Mouse (Mus musculus) MEL (cell line): ENCODE results near the gene Psmb11. TPM values are rescaled to one million over a fixed set of nuclear protein-coding genes. Genes with fewer than 3 reads are reported as not detected.

ENCODE experiments used
- DNase-seq: peaks from one replicate; pipeline ENCODE4 v3.0.0; 2011; ENCODE audit warnings: low read depth, low spot score
- H3K27ac ChIP-seq: 2 replicates; pipeline ENCODE4 v1.5.1; 2012; ENCODE audit warnings: low read depth, mild to moderate bottlenecking, control low read depth, low read length, moderate library complexity; ENCODE audit not compliant: control insufficient read depth
- H3K27me3 ChIP-seq, 2 experiments: fragments of 150-350 bp in 1 of 2; sonication (generic) in 1 of 2; 2 replicates each; pipeline ENCODE4 v1.6.1; 2012; ENCODE audit warnings: low read length in 2 of 2, mild to moderate bottlenecking in 2 of 2, improper control_type of control experiment in 1 of 2, moderate library complexity in 1 of 2; ENCODE audit not compliant: insufficient read depth in 2 of 2, control insufficient read depth in 1 of 2
- H3K36me3 ChIP-seq, 2 experiments: 2 replicates each; pipeline ENCODE4 v1.6.1; 2012 to 2014; ENCODE audit warnings: low read length in 2 of 2, improper control_type of control experiment in 1 of 2, inconsistent platforms in 1 of 2, mild to moderate bottlenecking in 1 of 2; ENCODE audit not compliant: insufficient read depth in 2 of 2, control insufficient read depth in 1 of 2
- H3K4me1 ChIP-seq, 2 experiments: fragments of 150-350 bp in 1 of 2; sonication (generic) in 1 of 2; 2 replicates each; pipeline ENCODE4 v1.6.1; 2012; ENCODE audit warnings: low read length in 2 of 2, improper control_type of control experiment in 1 of 2, mild to moderate bottlenecking in 1 of 2; ENCODE audit not compliant: insufficient read depth in 2 of 2, control insufficient read depth in 1 of 2
- H3K4me3 ChIP-seq, 2 experiments: fragments of 150-350 bp in 1 of 2; sonication (generic) in 1 of 2; 2 replicates each; pipeline ENCODE4 v1.5.1; 2012; ENCODE audit warnings: low read depth in 2 of 2, low read length in 2 of 2, mild to moderate bottlenecking in 2 of 2, moderate library complexity in 2 of 2, control low read depth in 1 of 2, improper control_type of control experiment in 1 of 2; ENCODE audit not compliant: control insufficient read depth in 1 of 2, insufficient read depth in 1 of 2
- H3K79me2 ChIP-seq: 2 replicates; pipeline ENCODE4 v1.6.1; 2012; ENCODE audit warnings: mild to moderate bottlenecking, low read length, moderate library complexity; ENCODE audit not compliant: control insufficient read depth, poor library complexity, insufficient read depth
- H3K9ac ChIP-seq: 2 replicates; pipeline ENCODE4 v1.6.1; 2012; ENCODE audit warnings: low read depth, mild to moderate bottlenecking, control low read depth, low read length, moderate library complexity; ENCODE audit not compliant: control insufficient read depth, poor library complexity, severe bottlenecking
- H3K9me3 ChIP-seq: fragments of 150-350 bp; sonication (generic); replicated peaks from 2 replicates; pipeline ENCODE4 v1.6.1; 2012; ENCODE audit warnings: mild to moderate bottlenecking, low read length, improper control_type of control experiment, moderate library complexity; ENCODE audit not compliant: insufficient read depth
- CHD1 ChIP-seq: IDR thresholded peaks from 2 replicates; pipeline ENCODE4 v1.6.1; 2012; ENCODE audit warnings: low read depth, mild to moderate bottlenecking, inconsistent platforms, low read length, improper control_type of control experiment
- EP300 ChIP-seq, 2 experiments: IDR thresholded peaks; 2 replicates each; pipeline ENCODE4 v1.6.1; 2011; ENCODE audit warnings: improper control_type of control experiment in 2 of 2, low read length in 2 of 2, low read depth in 1 of 2, mild to moderate bottlenecking in 1 of 2
- ETS1 ChIP-seq: IDR thresholded peaks from 2 replicates; pipeline ENCODE4 v1.6.1; 2012; ENCODE audit warnings: low read depth, mild to moderate bottlenecking, inconsistent platforms, low read length, improper control_type of control experiment, moderate library complexity
- GATA1 ChIP-seq: IDR thresholded peaks from 2 replicates; pipeline ENCODE4 v1.6.1; 2011; ENCODE audit warnings: low read depth, low read length, improper control_type of control experiment
- JUND ChIP-seq: IDR thresholded peaks from 2 replicates; pipeline ENCODE4 v1.6.1; 2011; ENCODE audit warnings: low read depth, mild to moderate bottlenecking, improper control_type of control experiment, low read length
- MAZ ChIP-seq: IDR thresholded peaks from 2 replicates; pipeline ENCODE4 v1.6.1; 2012; ENCODE audit warnings: low read depth, mild to moderate bottlenecking, inconsistent platforms, low read length, improper control_type of control experiment
- MEF2A ChIP-seq: IDR thresholded peaks from 2 replicates; pipeline ENCODE4 v1.6.1; 2014; ENCODE audit warnings: low read depth, mild to moderate bottlenecking, inconsistent platforms, low read length, improper control_type of control experiment; ENCODE audit not compliant: poor library complexity, insufficient replicate concordance, severe bottlenecking; ENCODE audit errors: extremely low read depth
- MYB ChIP-seq: IDR thresholded peaks from 2 replicates; pipeline ENCODE4 v1.6.1; 2011; ENCODE audit warnings: mild to moderate bottlenecking, low read depth, low read length, improper control_type of control experiment
- MYC ChIP-seq: IDR thresholded peaks from 2 replicates; pipeline ENCODE4 v1.6.1; 2011; ENCODE audit warnings: low read depth, mild to moderate bottlenecking, low read length, improper control_type of control experiment, moderate library complexity
- SIN3A ChIP-seq: IDR thresholded peaks from 2 replicates; pipeline ENCODE4 v1.6.1; 2012; ENCODE audit warnings: low read length, improper control_type of control experiment, inconsistent platforms
- SMC3 ChIP-seq: IDR thresholded peaks from 2 replicates; pipeline ENCODE4 v1.6.1; 2011; ENCODE audit warnings: low read depth, low read length, improper control_type of control experiment
- TAL1 ChIP-seq: IDR thresholded peaks from 2 replicates; pipeline ENCODE4 v1.6.1; 2012; ENCODE audit warnings: mild to moderate bottlenecking, inconsistent platforms, low read length, moderate library complexity, mixed read lengths
- TCF12 ChIP-seq: IDR thresholded peaks from 2 replicates; pipeline ENCODE4 v1.6.1; 2014; ENCODE audit warnings: low read depth, mild to moderate bottlenecking, inconsistent platforms, low read length, improper control_type of control experiment, moderate library complexity
- UBTF ChIP-seq: IDR thresholded peaks from 2 replicates; pipeline ENCODE4 v1.6.1; 2012; ENCODE audit warnings: low read depth, mild to moderate bottlenecking, inconsistent platforms, low read length, improper control_type of control experiment, moderate library complexity, borderline replicate concordance; ENCODE audit not compliant: insufficient read depth
- ZKSCAN1 ChIP-seq: IDR thresholded peaks from 2 replicates; pipeline ENCODE4 v1.6.1; 2012; ENCODE audit warnings: low read depth, mild to moderate bottlenecking, inconsistent platforms, low read length, improper control_type of control experiment, moderate library complexity
- ZMIZ1 ChIP-seq: IDR thresholded peaks from 2 replicates; pipeline ENCODE4 v1.6.1; 2012; ENCODE audit warnings: low read depth, mild to moderate bottlenecking, inconsistent platforms, low read length, improper control_type of control experiment, moderate library complexity
- polyA plus RNA-seq, 2 experiments: library from polyadenylated mRNA; stranded (reverse) in 1 of 2; unstranded in 1 of 2; fragments of >175 nt in 1 of 2; fragments of >200 nt in 1 of 2; gene quantifications; 2 replicates each; pipeline versions ENCODE4 v1.2.1 to v1.2.4; 2012; ENCODE audit warnings: low replicate concordance in 2 of 2, low read depth in 1 of 2; ENCODE audit not compliant: insufficient read length in 2 of 2, insufficient read depth in 1 of 2, missing spikeins in 1 of 2
- total RNA-seq: library from RNA; depleted of rRNA; stranded (reverse); fragments of 300-350 nt; gene quantifications from 2 replicates; pipeline ENCODE4 v1.2.3, GENCODE M21; 2012

The Psmb11 gene
- total and polyA plus RNA-seq, 3 experiments: 0.06 TPM; not detected in 2

- Histone ChIP-seq H3K27ac (no peak overlapping the region), H3K79me2 (no peaks in the 10 kb centered on the region), H3K4me1 (peaks cover 6 to 16% of the 10 kb centered on the region in 2 experiments), H3K36me3 (0 out of 4 replicates have a peak, but pooled peaks cover 0 to 5% of the 10 kb centered on the region in 2 experiments), H3K4me3 (no peak overlapping the region), H3K9me3 (no peaks in the 10 kb centered on the region), H3K27me3 (no peaks in the 10 kb centered on the region), H3K9ac (no peak overlapping the region)
- peak; percentile 47 for DNase-seq
- TF ChIP-seq MAZ (no peak), MEF2A (no peak), TAL1 (peak; percentile 30; the same call in 1 of the 2 replicates), UBTF (no peak), SMC3 (0 out of 2 replicates have a peak, but pooled peaks have one; percentile 1), TCF12 (peak; percentile 70; the same call in 1 of the 2 replicates), GATA1 (peak; percentile 65; the same call in 1 of the 2 replicates), EP300 (IDR thresholded peaks at IDR 0.05; ENCODE audit: low read depth in 1 of 2, low read length in 2 of 2) (peak; percentile 52 to 65), ETS1 (0 out of 2 replicates have a peak, but pooled peaks have one; percentile 16)
Observed at GRCm38 (mm10) chr14:54572790-54573736, 48.2 kb upstream of the Psmb11 start.

- Histone ChIP-seq H3K27me3 (no peaks in the 10 kb centered on the region), H3K36me3 (0 out of 4 replicates have a peak, but pooled peaks cover 0 to 5% of the 10 kb centered on the region in 2 experiments), H3K79me2 (no peaks in the 10 kb centered on the region), H3K9ac (no peak overlapping the region), H3K4me1 (peaks cover 6 to 16% of the 10 kb centered on the region in 2 experiments), H3K9me3 (no peaks in the 10 kb centered on the region), H3K27ac (no peak overlapping the region), H3K4me3 (no peak overlapping the region)
- DNase-seq: no peak
- no peak for TF ChIP-seq MAZ
- TF ChIP-seq CHD1: no peak
- TF ChIP-seq MYB: no peak
- no peak for TF ChIP-seq SIN3A
- no peak for TF ChIP-seq ZKSCAN1
- TF ChIP-seq JUND: no peak
- no peak for TF ChIP-seq MYC
- TF ChIP-seq ZMIZ1: no peak
Observed at GRCm38 (mm10) chr14:54574253-54574652, 47.0 kb upstream of the Psmb11 start.
